Mouse (Mus musculus) megakaryocyte, embryonic 14.5 days (primary cell): Measurements from ENCODE around the gene Zbtb20. TPM values are rescaled to one million over a fixed set of nuclear protein-coding genes. Genes with fewer than 3 reads are reported as not detected.

Experiments
- H3K27me3 ChIP-seq: replicated peaks from 2 replicates; pipeline ENCODE3; 2012; ENCODE audit warnings: inconsistent platforms
- H3K36me3 ChIP-seq: replicated peaks from 2 replicates; pipeline ENCODE3; 2012; ENCODE audit warnings: low read length, inconsistent platforms, mixed read lengths
- H3K4me1 ChIP-seq: 2 replicates; pipeline ENCODE4 v1.6.1; 2012; ENCODE audit warnings: inconsistent platforms
- H3K4me3 ChIP-seq: replicated peaks from 2 replicates; pipeline ENCODE3; 2012; ENCODE audit warnings: moderate library complexity, mild to moderate bottlenecking, inconsistent platforms
- H3K9me3 ChIP-seq: 2 replicates; pipeline ENCODE4 v1.6.1; 2012; ENCODE audit warnings: inconsistent platforms
- FLI1 ChIP-seq: IDR thresholded peaks from 2 replicates; pipeline ENCODE4 v1.6.1; 2012; ENCODE audit warnings: low read length, inconsistent platforms, mixed read lengths
- GATA1 ChIP-seq: IDR thresholded peaks from 3 replicates; pipeline ENCODE4 v1.6.1; 2012; ENCODE audit warnings: mixed read lengths, low read length, inconsistent platforms, borderline replicate concordance
- polyA plus RNA-seq: library from polyadenylated mRNA; stranded (reverse); fragments of >175 nt; gene quantifications from 2 replicates; pipeline ENCODE4 v1.2.3, GENCODE M21; 2012; ENCODE audit warnings: low replicate concordance; ENCODE audit not compliant: insufficient read depth

Zbtb20 gene
- polyA plus RNA-seq, 1 experiment: 2.4 TPM

GRCm38 (mm10) chr16:42908381-42908780 lies 32.7 kb downstream of the Zbtb20 start:
- no peaks in the 10 kb centered on the region for H3K9me3 ChIP-seq
- H3K27me3 ChIP-seq: no peaks in the 10 kb centered on the region
- H3K36me3 ChIP-seq: no peaks in the 10 kb centered on the region
- peaks cover 15% of the 10 kb centered on the region for H3K4me1 ChIP-seq
- TF ChIP-seq GATA1: no peak
- no peak for TF ChIP-seq FLI1
- H3K4me3 ChIP-seq: peak overlapping the region; percentile 93

- Histone ChIP-seq H3K36me3 (no peaks in the 10 kb centered on the region), H3K27me3 (no peaks in the 10 kb centered on the region), H3K4me3 (no peak overlapping the region), H3K4me1 (peaks cover 15% of the 10 kb centered on the region), H3K9me3 (no peaks in the 10 kb centered on the region)
- no peak for TF ChIP-seq FLI1
- no peak for TF ChIP-seq GATA1
Observed at GRCm38 (mm10) chr16:42908896-42909295, 33.2 kb downstream of the Zbtb20 start.

GRCm38 (mm10) chr16:42910016-42910415 lies 34.3 kb downstream of the Zbtb20 start:
- Histone ChIP-seq H3K36me3 (no peaks in the 10 kb centered on the region), H3K4me3 (peak overlapping the region; percentile 77), H3K27me3 (no peaks in the 10 kb centered on the region), H3K9me3 (no peaks in the 10 kb centered on the region), H3K4me1 (peaks cover 15% of the 10 kb centered on the region)
- TF ChIP-seq FLI1: no peak
- TF ChIP-seq GATA1: no peak

GRCm38 (mm10) chr16:42910716-42911115 lies 35.0 kb downstream of the Zbtb20 start:
- H3K9me3 ChIP-seq: no peaks in the 10 kb centered on the region
- H3K4me1 ChIP-seq: peaks cover 13% of the 10 kb centered on the region
- no peak overlapping the region for H3K4me3 ChIP-seq
- H3K27me3 ChIP-seq: no peaks in the 10 kb centered on the region
- no peak for TF ChIP-seq FLI1
- no peak for TF ChIP-seq GATA1
- H3K36me3 ChIP-seq: no peaks in the 10 kb centered on the region

- H3K27me3 ChIP-seq: no peaks in the 10 kb centered on the region
- H3K4me3 ChIP-seq: no peak overlapping the region
- TF ChIP-seq FLI1 (no peak), GATA1 (no peak)
- no peaks in the 10 kb centered on the region for H3K36me3 ChIP-seq
- H3K9me3 ChIP-seq: no peaks in the 10 kb centered on the region
- H3K4me1 ChIP-seq: peaks cover 10% of the 10 kb centered on the region
Observed at GRCm38 (mm10) chr16:42911326-42911725, 35.6 kb downstream of the Zbtb20 start.

GRCm38 (mm10) chr16:42911815-42912214 lies 36.1 kb downstream of the Zbtb20 start:
- H3K36me3 ChIP-seq: no peaks in the 10 kb centered on the region
- TF ChIP-seq FLI1 (no peak), GATA1 (no peak)

GRCm38 (mm10) chr16:42913291-42913690 lies 37.6 kb downstream of the Zbtb20 start:
- H3K27me3 ChIP-seq: no peaks in the 10 kb centered on the region
- no peak for TF ChIP-seq FLI1
- no peak for TF ChIP-seq GATA1
- H3K4me3 ChIP-seq: no peak overlapping the region
- H3K36me3 ChIP-seq: no peaks in the 10 kb centered on the region
- H3K9me3 ChIP-seq: no peaks in the 10 kb centered on the region
- H3K4me1 ChIP-seq: peaks cover 10% of the 10 kb centered on the region

More at GRCm38 (mm10) chr16:42911815-42912214, 36.1 kb downstream of the Zbtb20 start:
- Histone ChIP-seq H3K4me1 (peaks cover 10% of the 10 kb centered on the region), H3K27me3 (no peaks in the 10 kb centered on the region), H3K4me3 (no peak overlapping the region), H3K9me3 (no peaks in the 10 kb centered on the region)

GRCm38 (mm10) chr16:42914457-42915085 lies 38.9 kb downstream of the Zbtb20 start:
- Histone ChIP-seq H3K36me3 (no peaks in the 10 kb centered on the region), H3K4me1 (peaks cover 10% of the 10 kb centered on the region), H3K27me3 (no peaks in the 10 kb centered on the region), H3K4me3 (no peak overlapping the region), H3K9me3 (no peaks in the 10 kb centered on the region)
- no peak for TF ChIP-seq FLI1
- TF ChIP-seq GATA1: no peak

GRCm38 (mm10) chr16:42919992-42920760 lies 44.5 kb downstream of the Zbtb20 start:
- Histone ChIP-seq H3K4me3 (no peak overlapping the region), H3K36me3 (no peaks in the 10 kb centered on the region), H3K4me1 (no peaks in the 10 kb centered on the region), H3K27me3 (no peaks in the 10 kb centered on the region), H3K9me3 (no peaks in the 10 kb centered on the region)
- no peak for TF ChIP-seq GATA1
- no peak for TF ChIP-seq FLI1

GRCm38 (mm10) chr16:42921436-42921835 lies 45.8 kb downstream of the Zbtb20 start:
- no peaks in the 10 kb centered on the region for H3K9me3 ChIP-seq
- H3K4me1 ChIP-seq: no peaks in the 10 kb centered on the region
- TF ChIP-seq GATA1 (no peak), FLI1 (no peak)
- H3K36me3 ChIP-seq: no peaks in the 10 kb centered on the region
- no peaks in the 10 kb centered on the region for H3K27me3 ChIP-seq
- no peak overlapping the region for H3K4me3 ChIP-seq
